Mouse (Mus musculus) myocyte (in vitro differentiated cells): ENCODE measurements around the gene Lrrc66.

ENCODE experiments used
- CEBPB ChIP-seq: IDR thresholded peaks from 2 replicates; pipeline ENCODE4 v1.6.1; 2011; ENCODE audit warnings: mild to moderate bottlenecking, moderate library complexity; ENCODE audit not compliant: poor library complexity, insufficient read depth, severe bottlenecking
- E2F4 ChIP-seq: IDR thresholded peaks from one replicate; pipeline ENCODE4 v1.6.1; 2011; ENCODE audit warnings: mild to moderate bottlenecking, control low read depth, moderate library complexity; ENCODE audit not compliant: insufficient read depth
- MAX ChIP-seq: IDR thresholded peaks from one replicate; pipeline ENCODE4 v1.6.1; 2011; ENCODE audit warnings: low read depth, mild to moderate bottlenecking, control low read depth
- MYOD1 ChIP-seq, 3 experiments: IDR thresholded peaks; one replicate each; pipeline ENCODE4 v1.6.1; 2011; ENCODE audit warnings: control low read depth in 2 of 3, low read depth in 2 of 3, mild to moderate bottlenecking in 2 of 3, moderate library complexity in 1 of 3; ENCODE audit not compliant: insufficient read length in 2 of 3, control insufficient read depth in 1 of 3
- MYOG ChIP-seq, 3 experiments: IDR thresholded peaks; one replicate each; pipeline ENCODE4 v1.6.1; 2011; ENCODE audit warnings: control low read depth in 2 of 3, low read depth in 2 of 3, mild to moderate bottlenecking in 2 of 3; ENCODE audit not compliant: insufficient read length in 2 of 3, control insufficient read depth in 1 of 3, insufficient read depth in 1 of 3
- POLR2A ChIP-seq: IDR thresholded peaks from one replicate; pipeline ENCODE4 v1.6.1; 2011; ENCODE audit warnings: low read depth, mild to moderate bottlenecking, control low read depth, moderate library complexity; ENCODE audit not compliant: insufficient read length
- POLR2AphosphoS2 ChIP-seq: IDR thresholded peaks from one replicate; pipeline ENCODE4 v1.6.1; 2011; ENCODE audit warnings: low read depth, control low read depth; ENCODE audit not compliant: insufficient read length
- REST ChIP-seq: IDR thresholded peaks from one replicate; pipeline ENCODE4 v1.6.1; 2011; ENCODE audit warnings: mild to moderate bottlenecking, control low read depth, moderate library complexity; ENCODE audit not compliant: insufficient read depth, insufficient read length
- SRF ChIP-seq: IDR thresholded peaks from one replicate; pipeline ENCODE4 v1.6.1; 2011; ENCODE audit warnings: low read depth; ENCODE audit not compliant: control insufficient read depth, insufficient read length
- TCF12 ChIP-seq: IDR thresholded peaks from one replicate; pipeline ENCODE4 v1.6.1; 2011; ENCODE audit warnings: mild to moderate bottlenecking, control low read depth; ENCODE audit not compliant: poor library complexity, insufficient read depth, severe bottlenecking
- TCF3 ChIP-seq: IDR thresholded peaks from one replicate; pipeline ENCODE4 v1.6.1; 2011; ENCODE audit warnings: low read depth, control low read depth; ENCODE audit not compliant: insufficient read length
- USF1 ChIP-seq: IDR thresholded peaks from one replicate; pipeline ENCODE4 v1.6.1; 2011; ENCODE audit warnings: low read depth, mild to moderate bottlenecking, control low read depth, moderate library complexity

DNA sequence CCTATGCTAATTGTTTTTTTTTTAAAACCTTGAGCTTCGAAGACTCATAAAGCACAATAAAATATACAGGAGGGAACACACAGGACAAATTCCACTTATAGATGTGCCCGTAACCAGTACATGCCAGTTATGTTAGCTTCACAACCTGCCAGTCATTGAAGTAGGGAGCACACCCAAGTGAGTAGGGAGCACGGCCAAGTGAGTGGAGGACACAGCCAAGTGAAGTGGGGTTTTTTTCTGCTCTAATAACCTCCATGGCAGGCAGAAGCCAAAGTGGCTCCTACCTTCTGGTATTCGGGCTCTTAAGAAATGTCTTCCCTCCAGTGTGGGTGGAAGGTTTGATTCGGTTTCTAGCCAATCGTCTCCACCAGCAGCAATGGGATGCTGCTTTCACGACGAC lies 19.0 kb downstream of the Lrrc66 start:
- TF ChIP-seq SRF (no peak), MYOD1 (IDR thresholded peaks at IDR 0.05; ENCODE audit: control insufficient read depth in 1 of 3, insufficient read length in 2 of 3, low read depth in 2 of 3) (no peak), TCF3 (no peak), CEBPB (no peak), POLR2A (no peak), REST (no peak), USF1 (no peak), MYOG (IDR thresholded peaks at IDR 0.05; ENCODE audit: control insufficient read depth in 1 of 3, insufficient read depth in 1 of 3, insufficient read length in 2 of 3, low read depth in 2 of 3) (no peak), E2F4 (no peak), TCF12 (no peak), POLR2AphosphoS2 (no peak), MAX (no peak)
